Mouse (Mus musculus) yolk sac, embryonic 10.5 days (tissue): ENCODE measurements around the gene Kif1b.
"Not testable (repeated sequence)": the region's sequence is repeated elsewhere in the genome, so short reads cannot be mapped to it uniquely, and the experiment has no call there.

ENCODE experiments used
- DNase-seq: peaks from one replicate; pipeline ENCODE4 v3.0.0-alpha.2; 2017; ENCODE audit warnings: low spot score

The Kif1b gene

DNA sequence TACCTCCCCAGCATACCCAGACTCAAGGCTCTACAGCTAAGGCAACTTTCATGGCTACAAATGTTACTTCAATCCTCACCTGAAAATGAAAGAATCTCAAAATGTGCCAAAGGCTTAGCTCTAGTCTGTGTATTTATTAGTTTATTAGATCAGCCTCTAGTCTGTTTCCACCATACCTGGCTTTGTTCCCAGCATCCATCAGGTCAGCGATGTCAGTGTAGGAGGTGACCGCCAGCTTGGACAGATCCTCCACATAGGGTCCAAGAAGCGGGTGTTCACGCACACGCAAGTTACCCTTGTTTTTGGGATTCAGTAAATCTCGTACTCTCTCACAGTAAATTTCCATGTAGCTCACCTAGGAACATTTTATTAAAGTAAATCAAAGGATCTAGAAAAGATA, 37.0 kb downstream of the Kif1b start:
- no peak for DNase-seq

DNA sequence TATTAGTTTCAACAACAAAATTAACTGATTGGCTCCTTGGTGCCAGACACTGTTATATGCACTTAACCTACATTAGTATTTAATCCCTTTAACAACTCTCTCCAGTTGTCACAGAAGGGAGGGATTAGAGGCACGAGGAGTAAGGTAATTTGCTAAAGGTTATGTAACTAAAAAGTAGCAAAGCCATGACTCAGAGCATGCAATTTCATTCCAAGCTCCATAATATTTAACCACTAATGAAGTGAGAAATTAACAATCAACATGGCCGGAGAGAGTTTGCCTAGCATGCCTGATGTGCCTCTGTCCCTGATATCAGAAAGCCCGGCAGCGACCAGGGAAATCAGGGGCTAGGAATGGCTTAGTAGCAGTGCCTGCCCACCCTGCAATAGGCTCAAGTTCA, 38.5 kb downstream of the Kif1b start:
- no peak for DNase-seq

DNA sequence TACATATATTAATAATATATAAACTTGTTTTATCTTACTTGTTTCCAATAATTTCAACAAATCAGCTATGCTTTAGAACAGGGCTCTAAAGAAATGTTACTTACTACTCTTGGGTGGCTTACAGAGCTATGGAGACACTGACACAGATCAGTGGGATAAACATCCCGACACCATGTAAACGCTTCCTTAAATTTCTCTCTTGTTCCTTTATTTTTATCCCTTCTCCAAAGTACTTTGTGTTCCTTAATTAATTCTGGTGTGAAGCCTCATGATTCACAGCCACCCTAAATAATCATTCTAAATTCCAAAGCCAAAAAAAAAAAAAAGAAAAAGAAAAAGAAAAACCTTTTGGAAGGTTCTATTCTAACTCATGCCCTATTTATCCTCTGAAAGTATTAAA, 42.6 kb downstream of the Kif1b start:
- no peak for DNase-seq

DNA sequence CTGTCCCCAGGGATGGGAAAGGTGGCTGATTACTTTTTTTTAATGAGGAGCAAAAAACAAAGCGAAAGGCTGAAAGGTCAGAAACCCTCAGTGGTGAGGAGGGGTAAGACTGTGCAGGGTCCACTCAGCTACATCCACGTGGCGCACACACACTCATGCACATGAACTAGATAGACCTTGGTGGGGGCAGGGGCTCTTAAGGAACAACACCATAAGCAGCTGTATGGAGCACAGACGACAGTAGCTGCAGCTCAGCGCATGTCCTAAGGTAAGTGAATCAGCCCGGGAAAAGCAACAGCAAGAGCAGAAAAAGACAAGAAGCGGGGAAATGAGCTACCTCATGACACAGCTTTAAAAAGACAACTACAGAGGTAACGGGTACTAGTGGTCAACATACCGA, 44.3 kb downstream of the Kif1b start:
- no peak for DNase-seq

DNA sequence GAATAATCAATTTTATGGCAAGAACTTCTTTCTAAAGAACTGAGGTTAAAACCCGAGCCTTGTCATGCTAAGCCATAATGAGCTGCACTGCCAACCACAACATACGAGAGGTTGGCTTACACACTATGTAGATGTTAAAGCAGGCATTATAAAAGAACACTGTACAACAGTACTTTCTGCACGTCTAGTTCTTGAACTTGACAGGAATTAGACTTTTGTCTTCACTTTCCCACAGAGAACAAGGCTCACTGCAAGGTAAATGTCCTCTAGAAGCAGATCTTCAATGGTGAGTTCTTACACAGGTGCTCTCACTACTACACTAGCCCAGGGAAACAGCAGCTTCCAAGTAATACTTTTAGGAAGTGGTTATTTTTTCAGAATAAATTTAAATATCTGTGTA, 46.0 kb downstream of the Kif1b start:
- DNase-seq: no peak

DNA sequence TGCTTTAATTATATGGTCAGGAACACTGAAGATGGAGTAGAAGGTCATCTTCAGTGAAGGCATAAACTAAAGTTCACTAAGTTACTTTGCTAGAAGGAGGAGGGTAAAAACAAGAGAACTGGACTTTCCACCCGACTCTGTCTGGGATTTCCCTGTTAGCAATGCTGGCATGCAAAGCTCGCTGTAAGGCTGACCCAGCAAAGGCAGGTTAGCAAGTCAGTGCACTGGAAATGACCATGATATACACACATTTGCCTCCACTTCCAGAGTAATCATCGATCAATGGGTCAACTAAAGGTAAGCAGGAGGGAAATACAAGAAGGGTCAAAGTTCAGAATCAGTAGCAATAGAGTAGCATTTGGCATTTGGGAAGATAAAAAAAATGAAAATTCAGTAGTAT, 46.6 kb downstream of the Kif1b start:
- DNase-seq: no peak

DNA sequence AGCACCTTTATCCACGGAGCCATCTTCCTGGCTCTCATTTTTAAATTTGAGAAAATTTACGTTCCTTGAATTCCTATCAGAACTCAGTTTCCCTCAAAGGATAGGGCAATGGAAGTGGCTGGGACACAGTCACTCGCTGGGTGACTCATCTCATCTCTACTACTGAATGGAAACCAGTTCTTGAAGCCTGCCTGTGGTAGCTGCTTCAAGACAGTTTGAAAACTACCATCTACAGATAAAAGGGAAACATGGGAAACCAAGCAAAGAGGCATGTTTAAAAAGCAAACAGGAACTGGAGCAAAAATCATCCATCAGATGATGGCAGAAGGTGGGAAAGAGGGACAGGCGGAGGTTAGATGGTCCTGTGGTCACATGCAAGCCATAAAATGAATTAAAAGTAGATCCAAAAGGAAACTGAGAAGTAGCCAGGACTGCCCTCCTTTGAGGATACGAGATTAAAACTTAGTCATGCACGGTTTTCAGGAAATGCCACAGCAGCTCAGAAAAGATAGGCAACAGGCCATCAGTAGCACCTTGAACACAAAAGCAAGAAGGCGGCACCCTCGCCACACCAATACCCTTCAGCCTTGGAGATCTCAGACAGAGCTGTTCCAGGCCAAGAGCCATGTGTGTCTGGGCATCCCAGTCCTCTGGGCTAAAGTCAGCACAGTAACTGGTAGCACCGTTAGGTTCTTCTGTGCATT, 48.0 kb downstream of the Kif1b start:
- DNase-seq: no peak

DNA sequence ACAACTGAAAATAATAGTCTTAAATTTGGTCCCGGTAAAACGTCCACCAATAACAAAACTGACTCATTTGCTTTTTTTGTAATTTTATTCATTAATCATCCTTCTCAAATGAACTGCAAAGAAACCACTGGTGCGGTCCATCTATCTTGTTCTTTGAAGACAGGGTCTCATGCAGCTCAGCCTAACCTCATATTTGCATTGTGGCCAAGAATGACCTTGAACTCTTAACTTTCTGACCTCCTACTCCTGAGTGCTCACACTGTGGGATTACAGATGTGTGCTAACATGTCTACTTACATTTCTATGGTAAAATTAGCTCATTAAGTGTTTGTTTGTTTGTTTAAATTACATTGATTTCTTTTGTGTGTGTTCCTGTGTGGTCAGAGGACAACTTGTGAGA, 48.6 kb downstream of the Kif1b start:
- no peak for DNase-seq

DNA sequence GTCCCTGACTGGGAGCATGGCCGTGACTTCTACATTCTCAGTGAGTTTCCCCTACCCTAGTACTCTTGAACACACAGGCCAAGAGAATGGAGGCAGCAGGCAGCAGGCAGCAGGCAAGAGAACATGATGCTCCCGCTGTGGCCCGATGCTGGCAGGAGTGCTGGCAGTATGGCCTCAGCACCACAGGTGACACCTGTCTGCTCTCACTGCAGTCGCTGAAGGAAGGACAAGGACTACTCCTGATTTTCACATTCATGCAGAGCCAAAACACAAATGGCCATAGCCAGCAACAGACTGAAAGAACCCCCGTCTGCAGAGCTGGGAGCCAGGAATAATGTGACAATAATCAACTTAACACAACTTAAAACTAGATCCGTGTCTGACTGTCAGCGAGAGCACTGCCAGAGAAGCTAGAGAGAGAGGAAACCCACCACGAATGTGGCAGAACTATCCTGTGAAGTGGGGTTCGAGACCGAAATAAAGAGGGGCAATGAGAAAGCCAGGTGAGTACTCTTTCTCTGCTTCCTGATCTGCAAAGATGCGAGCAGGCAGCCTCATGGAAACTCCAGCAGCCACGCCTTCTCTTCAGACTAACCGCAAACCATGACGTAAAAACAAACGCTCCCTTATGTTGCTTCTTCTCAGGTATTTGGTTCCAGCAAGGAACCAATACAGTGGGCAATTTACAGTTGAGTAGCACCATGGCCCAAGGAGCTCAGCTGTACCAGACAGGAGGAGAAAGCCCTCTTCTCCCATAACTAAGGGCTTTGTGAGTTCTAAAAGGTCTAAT, 50.8 kb downstream of the Kif1b start:
- DNase-seq: no peak

DNA sequence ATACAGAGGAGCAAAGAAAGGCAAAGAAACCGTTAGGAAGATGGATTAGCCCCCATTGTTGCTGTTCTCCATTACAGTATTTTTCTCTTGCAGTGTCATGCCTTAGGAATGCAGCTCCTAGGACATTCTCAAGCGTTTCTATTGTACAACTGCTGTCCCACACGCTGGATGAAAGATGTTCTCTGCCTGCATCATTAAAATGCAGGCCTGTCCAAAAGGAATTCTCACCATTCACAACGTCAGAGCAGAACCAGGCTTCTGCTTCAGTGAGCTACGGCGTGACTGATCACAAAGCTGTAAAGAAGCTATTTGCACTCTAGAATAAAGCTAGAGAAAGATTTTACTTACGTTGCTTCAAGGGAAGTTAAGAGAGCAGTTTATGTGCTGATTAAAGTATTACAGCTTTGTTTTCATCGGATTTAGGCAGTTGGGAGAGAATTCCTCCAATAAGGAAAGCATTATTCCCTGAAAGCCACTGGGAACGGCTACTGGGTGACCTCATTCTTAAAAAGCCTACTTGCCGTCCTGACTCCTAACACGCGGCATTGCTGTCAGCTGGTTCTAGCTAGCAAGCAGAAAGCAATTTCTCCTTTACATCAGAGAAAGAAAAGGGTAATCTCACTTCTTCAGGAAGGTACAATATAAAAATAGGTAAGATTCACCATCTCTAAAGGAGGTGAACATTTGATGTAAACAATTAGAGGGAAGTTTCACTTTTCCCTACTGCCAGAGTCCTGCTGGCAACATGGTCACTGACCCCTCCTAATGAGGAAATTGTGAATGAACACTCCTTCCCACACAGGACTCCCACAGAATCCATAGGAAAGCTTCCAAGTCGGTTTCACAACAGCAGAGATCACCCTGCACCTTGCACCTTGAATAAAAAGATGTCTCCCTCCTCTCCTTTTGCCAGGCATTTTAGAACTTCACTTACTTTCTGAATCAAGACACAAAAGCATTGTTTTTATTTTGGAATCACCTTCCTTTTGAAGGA, 51.9 kb downstream of the Kif1b start:
- no peak for DNase-seq

DNA sequence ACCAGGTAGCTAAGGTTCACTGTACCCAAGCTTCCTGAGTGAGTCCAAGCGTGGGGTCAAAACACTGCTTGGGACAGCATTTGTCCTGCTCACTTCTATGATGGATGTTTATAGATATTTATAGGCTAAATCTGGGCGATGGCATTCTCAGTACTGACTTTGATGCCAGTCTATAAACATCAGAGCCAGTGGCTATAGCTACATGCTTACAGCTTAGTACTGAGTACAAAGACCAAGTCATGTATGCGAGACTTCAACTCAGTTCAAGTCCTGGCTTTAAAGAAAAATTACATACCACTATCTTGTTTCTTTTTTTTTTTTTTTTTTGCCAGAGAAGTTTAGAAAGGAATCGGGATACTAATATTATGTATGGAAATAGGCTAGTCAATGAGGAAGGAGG, 52.7 kb downstream of the Kif1b start:
- DNase-seq: no peak

DNA sequence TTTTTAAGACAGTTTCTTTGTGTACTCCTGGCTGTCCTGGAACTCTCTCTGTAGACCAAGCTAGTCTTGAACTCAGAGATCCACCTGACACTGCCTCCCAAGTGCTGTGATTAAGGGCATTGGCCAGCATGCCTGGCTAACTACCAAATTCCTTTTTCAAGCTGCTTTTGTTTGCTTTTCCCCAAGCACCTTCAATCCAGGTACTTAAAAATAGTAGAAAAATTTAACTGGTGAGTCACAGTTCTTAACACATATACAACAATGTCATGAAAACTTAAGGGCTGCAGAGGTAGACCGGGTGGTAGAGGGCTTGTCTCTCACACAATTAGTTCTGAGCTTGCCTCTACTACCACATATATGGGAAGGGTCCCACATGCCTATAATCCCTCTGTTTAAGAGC, 58.2 kb downstream of the Kif1b start:
- DNase-seq: no peak

DNA sequence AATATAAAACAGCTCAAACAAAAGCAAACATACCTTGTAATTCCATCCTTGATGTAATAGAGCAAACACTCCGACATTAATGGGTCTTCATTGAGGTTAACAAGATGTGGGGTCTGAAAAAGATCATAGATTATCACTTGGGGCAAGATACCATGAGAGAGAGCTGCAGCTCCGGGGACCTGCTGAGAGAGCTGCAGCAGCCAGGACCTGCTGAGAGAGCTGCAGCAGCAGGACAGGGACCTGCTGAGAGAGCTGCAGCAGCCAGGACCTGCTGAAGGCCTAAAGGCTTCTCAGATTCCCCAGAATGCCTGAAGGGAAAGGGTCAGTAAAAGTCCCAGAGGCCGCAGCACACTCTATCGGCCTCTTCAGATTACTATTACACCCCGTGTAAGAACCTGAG, 59.7 kb downstream of the Kif1b start:
- no peak for DNase-seq

DNA sequence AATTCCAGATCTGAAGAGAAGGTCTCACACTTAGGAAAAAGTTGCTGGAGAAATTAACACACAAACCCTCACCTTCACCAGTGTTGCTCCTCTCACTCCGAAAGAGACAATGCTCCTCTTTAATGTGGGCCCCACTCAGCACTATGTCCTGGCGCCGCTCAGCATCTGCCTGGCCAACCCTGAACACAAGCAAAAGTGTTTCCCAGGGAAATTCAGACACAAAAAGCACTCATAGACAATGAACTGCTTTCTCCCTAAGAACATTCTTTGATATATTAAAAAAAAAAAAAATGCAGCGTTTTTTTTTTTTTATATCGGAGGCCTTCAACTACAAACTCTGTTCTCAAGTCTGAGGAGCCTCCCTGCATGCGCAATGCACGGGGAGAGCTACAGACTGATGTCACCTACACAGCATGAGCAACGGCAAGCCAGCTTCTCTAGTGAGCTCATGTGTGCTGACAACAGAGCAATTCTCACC, 60.3 kb downstream of the Kif1b start:
- DNase-seq: no peak

DNA sequence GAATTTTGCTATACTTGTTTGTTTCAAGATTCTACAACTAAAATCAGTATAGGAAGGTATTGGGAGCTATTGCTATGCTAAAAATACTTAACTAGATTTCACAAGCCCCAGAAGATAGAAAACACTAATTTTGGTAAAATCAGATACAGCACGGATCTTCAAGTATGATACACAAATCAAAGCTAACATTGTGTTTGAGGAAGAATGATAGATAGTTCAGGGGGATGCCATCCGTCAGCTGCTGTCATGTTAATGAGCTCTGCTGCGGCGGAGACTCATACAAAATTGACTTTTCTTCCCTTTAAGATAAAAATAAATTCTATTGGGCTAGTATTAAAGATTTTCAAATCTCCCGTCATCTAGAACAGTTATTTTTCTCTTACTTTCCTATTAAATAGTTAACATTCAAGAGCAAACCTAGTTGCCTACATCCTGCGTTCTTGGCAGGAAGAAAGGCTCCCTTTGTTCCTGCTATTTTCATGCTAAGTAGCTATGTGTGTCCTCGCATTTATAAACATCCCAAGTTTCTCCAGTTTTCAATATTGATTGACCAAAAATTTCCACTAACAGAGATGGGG, 60.8 kb downstream of the Kif1b start:
- DNase-seq: no peak

DNA sequence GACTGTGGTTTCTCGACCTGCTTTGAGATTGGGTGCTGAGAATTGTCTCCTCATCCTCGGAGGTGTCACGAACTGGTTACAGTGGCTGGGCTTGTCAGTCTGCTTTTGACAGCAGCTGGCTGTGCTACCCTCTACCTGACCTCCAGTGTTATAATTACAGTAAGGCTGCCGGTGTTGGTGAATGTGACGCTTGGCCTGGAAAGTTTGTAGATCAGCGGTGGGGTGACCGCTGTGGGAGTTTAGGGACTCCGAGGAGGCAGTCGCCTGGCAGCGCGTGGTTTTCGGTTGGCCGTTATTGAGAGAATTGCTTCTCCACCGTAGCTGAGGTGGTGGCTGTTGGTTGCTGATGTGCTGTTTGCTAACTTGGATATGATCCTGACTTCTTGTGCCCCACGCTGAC, 70.5 kb downstream of the Kif1b start:
- DNase-seq: no peak

DNA sequence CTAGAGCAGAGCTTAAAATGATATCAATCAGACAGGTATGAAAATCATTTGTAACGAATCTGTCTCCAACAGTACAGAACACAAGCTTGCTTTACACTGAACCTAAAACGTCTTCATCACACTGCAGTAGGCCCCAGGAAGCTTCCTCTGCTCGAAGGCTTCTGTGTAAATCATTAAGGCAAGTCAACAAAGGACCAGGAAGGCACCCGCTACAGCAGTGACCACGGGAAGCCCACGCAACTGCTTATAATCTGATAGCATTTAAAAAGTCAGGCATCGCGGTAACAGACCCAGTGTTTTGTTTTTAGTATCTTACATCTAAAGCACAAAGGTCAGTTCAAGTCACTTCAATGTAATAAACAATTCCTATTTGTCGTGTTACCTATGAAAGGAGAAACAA, 73.6 kb downstream of the Kif1b start:
- peak; percentile 39 for DNase-seq

DNA sequence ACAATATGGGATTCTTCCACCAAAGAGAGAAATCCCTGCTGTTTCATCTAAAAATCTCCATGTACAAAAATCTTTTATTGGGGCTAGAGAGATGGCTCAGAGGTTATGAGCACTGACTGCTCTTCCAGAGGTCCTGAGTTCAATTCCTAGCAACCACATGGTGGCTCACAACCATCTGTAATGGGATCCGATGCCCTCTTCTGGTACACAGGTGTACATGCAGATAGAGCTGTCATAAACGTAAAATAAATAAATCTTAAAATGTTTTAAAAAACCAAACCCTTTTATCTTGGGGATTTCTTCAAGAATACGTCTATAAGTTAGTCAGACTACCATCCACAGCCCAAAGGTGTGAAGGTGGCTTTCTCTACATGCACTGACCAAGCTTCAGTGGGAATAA, 78.8 kb downstream of the Kif1b start:
- not testable (repeated sequence) for DNase-seq

DNA sequence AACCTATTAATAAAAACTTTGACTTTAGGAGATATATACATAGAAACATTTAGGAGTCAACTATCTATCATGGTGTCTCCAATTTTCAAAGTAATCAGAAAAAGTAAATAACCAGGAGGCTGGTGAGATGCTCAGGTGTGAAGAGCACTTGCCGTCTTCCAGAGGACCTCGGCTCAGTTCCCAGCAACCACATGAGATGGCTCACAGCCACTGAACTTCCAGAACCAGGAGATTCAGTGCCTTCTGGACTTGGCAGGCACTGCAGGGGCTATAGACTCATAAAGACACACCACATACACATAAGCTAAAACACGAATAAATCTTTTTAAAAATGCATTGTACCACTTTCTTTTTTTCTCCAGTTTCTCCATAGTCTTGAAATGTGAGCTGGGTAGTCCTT, 79.2 kb downstream of the Kif1b start:
- no peak for DNase-seq

DNA sequence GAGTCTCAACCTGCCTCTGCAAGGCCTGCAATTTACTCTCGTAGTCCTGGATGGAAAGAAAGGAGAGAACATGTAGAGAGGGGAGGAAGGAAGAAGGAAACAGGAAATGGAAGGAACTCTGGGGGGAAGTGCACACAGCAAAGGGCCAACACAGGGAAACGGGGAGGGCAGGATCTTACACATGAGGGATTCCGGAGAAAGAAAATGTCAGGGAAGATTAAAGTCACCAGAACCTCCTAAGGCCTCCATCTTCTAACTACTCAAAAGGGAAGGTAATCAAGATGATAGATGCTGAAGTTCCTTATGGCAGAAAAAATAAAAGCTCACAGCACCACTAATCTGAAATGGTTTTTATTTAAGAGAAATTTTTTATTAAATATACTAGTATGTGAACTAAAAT, 81.2 kb downstream of the Kif1b start:
- no peak for DNase-seq

DNA sequence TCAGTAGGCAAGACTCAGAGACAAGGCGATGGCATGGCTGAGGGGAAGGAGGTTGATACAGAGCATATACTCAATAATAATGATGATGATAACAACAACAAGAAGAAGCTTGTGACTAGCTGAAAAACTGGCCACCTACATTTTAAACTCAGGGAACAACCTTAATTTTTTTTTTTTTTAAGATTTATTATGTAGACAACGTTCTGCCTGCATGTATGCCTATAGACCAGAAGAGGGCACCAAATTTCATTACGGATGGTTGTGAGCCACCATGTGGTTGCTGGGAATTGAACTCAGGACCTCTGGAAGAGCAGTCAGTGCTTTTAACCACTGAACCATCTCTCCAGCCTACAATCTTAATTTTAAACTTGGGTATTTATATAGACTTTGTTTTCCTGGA, 84.0 kb downstream of the Kif1b start:
- no peak for DNase-seq

DNA sequence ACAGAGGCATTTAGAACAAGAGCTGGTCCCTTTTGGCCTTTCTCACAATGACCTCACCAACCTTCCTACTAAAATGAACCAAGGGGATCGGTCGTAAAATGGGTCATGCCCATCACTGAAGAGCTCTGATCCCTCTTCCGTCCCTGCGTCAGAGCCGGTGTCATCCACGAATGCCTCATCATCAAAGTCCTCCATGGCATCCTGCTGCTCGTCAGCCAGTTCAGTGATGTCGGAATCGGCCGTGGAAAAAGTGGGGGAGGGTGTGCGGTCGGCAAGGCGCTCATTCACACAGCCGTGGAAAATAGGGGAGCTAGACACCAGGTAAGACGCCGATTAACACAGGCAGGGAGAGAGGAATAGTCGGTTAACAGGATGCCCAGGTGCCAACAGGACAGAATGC, 87.0 kb downstream of the Kif1b start:
- DNase-seq: no peak
